Mouse (Mus musculus): ENCODE data around the gene Snx29. TPM values are rescaled to one million over a fixed set of nuclear protein-coding genes. Genes with fewer than 3 reads are reported as not detected.

Snx29 gene
- polyA plus RNA-seq, 1 experiment: 3.6 TPM

- H3K4me1 ChIP-seq (ENCODE audit: control insufficient read depth, insufficient read depth, insufficient read length, low read length): peaks cover 4% of the 10 kb centered on the region; the same call in 1 of the 2 replicates
- H3K27ac ChIP-seq (replicated peaks; ENCODE audit: low read depth, low read length): no peak overlapping the region
- no peak overlapping the region for H3K4me3 ChIP-seq (ENCODE audit: insufficient read depth, low read depth, low read length)
Measured at GRCm38 (mm10) chr16:11731014-11731535, 408.4 kb downstream of the Snx29 start.

DNA sequence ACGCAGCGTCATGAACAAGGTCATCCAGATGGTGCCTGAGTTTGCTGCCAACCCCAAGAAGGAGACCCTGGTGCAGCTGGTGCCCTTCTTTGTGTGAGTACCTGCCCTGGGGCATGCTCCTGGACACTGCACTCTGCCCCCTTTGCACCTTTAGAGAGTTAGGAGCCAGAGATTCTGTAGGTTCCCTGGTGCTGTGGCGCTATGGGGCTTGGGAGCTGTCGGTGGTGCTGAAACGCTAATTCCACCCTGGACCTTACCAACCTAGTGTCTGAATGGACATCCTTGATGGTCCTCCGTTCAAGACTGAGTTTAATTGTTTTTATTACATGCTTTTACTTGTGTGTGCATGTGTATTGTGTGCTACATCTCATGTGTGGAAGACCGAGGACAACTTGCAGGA lies 415.6 kb downstream of the Snx29 start:
- H3K27ac ChIP-seq (replicated peaks; ENCODE audit: low read depth, low read length): no peak overlapping the region
- no peaks in the 10 kb centered on the region for H3K4me1 ChIP-seq (ENCODE audit: control insufficient read depth, insufficient read depth, insufficient read length, low read length)
- no peak overlapping the region for H3K4me3 ChIP-seq (ENCODE audit: insufficient read depth, low read depth, low read length)

DNA sequence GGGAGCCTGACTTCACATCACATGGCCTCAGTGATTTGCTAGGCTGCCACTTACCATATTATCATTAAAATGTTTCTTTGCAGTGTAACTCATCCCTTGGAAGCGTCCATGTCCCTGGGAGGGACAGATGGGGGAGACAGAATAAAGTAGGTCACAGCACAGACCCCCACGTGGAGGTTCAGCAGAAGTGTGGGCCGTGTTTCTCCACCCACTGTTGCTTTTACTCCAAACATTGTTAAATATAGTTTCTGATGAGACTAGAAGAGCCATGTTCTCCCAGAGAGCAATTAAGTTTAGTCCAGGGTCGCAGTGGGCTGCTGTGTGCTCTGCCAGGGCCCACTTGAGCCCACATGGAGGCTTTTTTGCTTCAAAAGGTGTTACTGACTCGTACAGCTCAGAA lies 419.2 kb downstream of the Snx29 start:
- Histone ChIP-seq H3K27ac (replicated peaks; ENCODE audit: low read depth, low read length) (no peak overlapping the region), H3K4me1 (ENCODE audit: control insufficient read depth, insufficient read depth, insufficient read length, low read length) (no peaks in the 10 kb centered on the region), H3K4me3 (ENCODE audit: insufficient read depth, low read depth, low read length) (no peak overlapping the region)

DNA sequence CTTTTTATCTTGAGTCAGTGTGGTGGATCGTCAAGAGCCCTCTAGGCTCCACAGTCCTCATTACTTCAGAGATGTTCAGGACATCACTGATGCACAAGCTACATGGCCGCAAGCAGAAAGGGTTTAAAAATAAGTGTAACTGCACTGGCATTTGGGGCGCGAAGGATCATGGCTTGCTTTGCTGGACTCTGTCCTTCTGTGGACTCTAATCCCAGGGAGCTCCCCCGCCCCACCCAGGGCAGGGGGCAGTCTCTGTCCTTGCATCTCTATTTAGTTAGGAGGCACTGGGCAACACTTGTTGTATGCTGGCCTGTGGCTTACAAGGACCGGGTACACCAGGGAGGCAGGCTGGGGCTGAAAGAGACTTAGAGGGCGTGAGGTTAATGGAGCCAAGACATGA lies 419.6 kb downstream of the Snx29 start:
- H3K27ac ChIP-seq (replicated peaks; ENCODE audit: low read depth, low read length): no peak overlapping the region
- no peaks in the 10 kb centered on the region for H3K4me1 ChIP-seq (ENCODE audit: control insufficient read depth, insufficient read depth, insufficient read length, low read length)
- H3K4me3 ChIP-seq (ENCODE audit: insufficient read depth, low read depth, low read length): no peak overlapping the region

- Histone ChIP-seq H3K4me3 (ENCODE audit: insufficient read depth, low read depth, low read length) (no peak overlapping the region), H3K27ac (replicated peaks; ENCODE audit: low read depth, low read length) (no peak overlapping the region), H3K4me1 (ENCODE audit: control insufficient read depth, insufficient read depth, insufficient read length, low read length) (no peaks in the 10 kb centered on the region)
Measured at GRCm38 (mm10) chr16:11743013-11743412, 420.3 kb downstream of the Snx29 start.

DNA sequence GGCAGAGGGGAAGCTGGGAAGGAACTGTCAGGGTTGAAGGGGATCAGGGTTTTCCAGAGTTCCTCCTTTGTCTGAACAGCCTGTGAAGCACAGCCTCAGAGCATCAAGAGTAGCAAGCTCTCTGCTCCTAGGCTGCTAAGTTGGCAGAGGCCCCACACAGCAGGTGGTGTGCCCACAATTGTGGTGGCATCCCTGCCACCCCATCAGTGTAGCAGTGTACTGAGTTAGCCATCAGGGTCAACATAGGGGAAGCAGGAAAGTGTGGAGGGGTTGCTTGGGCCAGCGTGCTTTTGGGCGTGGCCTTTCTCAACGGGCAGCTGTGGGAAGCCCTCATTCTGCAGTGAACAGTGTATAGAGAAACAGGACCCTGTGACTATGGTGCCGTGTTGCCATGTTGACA lies 421.0 kb downstream of the Snx29 start:
- Histone ChIP-seq H3K4me3 (ENCODE audit: insufficient read depth, low read depth, low read length) (no peak overlapping the region), H3K4me1 (ENCODE audit: control insufficient read depth, insufficient read depth, insufficient read length, low read length) (no peaks in the 10 kb centered on the region), H3K27ac (replicated peaks; ENCODE audit: low read depth, low read length) (no peak overlapping the region)

DNA sequence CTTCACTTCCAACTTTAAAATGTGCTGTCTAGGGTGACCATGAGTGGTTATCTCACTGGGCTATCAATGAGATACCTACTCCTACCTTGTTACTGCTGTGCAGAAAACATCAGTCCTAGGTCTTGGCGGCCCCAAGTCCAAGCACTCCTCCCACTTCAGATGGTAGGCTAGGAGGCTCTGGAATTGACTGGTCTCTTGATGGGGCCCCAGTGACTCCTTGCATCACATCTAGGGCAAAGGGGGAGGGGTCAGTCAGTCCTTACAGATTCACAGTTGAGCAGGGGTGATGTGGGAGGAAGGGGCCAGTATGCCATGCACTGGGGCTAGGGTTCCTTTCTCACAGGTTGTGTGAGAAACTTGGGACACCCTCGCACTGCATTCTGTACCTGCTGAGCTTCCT lies 423.3 kb downstream of the Snx29 start:
- Histone ChIP-seq H3K4me3 (ENCODE audit: insufficient read depth, low read depth, low read length) (no peak overlapping the region), H3K4me1 (ENCODE audit: control insufficient read depth, insufficient read depth, insufficient read length, low read length) (no peaks in the 10 kb centered on the region), H3K27ac (replicated peaks; ENCODE audit: low read depth, low read length) (no peak overlapping the region)

- Histone ChIP-seq H3K27ac (replicated peaks; ENCODE audit: low read depth, low read length) (no peak overlapping the region), H3K4me3 (ENCODE audit: insufficient read depth, low read depth, low read length) (no peak overlapping the region), H3K4me1 (ENCODE audit: control insufficient read depth, insufficient read depth, insufficient read length, low read length) (no peaks in the 10 kb centered on the region)
Measured at GRCm38 (mm10) chr16:11747867-11748266, 425.2 kb downstream of the Snx29 start.

GRCm38 (mm10) chr16:11749111-11749510 lies 426.4 kb downstream of the Snx29 start:
- H3K27ac ChIP-seq (replicated peaks; ENCODE audit: low read depth, low read length): no peak overlapping the region
- H3K4me3 ChIP-seq (ENCODE audit: insufficient read depth, low read depth, low read length): no peak overlapping the region
- H3K4me1 ChIP-seq (ENCODE audit: control insufficient read depth, insufficient read depth, insufficient read length, low read length): no peaks in the 10 kb centered on the region

- Histone ChIP-seq H3K4me1 (ENCODE audit: control insufficient read depth, insufficient read depth, insufficient read length, low read length) (no peaks in the 10 kb centered on the region), H3K4me3 (ENCODE audit: insufficient read depth, low read depth, low read length) (no peak overlapping the region), H3K27ac (replicated peaks; ENCODE audit: low read depth, low read length) (no peak overlapping the region)
Measured at GRCm38 (mm10) chr16:11750605-11751004, 427.9 kb downstream of the Snx29 start.

DNA sequence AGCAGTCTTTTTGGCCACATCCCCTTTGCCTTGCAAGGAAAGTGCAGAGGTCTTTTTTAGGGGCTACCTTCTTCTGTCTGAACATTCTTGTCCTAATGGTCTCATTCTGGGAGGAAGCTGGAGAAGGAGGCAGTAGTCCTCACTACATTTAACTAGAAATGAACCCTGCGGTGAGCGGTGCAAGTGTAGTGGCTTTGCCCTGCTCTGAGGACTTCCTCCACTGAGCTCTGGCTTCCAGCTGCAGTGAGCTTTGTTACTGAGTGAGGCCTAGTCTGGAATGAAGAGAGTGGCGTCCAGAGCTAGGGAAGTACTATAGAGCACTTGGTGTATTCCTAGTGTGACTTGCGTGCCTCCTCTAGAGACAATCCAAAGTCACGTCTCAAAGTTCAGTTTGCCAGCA lies 429.8 kb downstream of the Snx29 start:
- H3K27ac ChIP-seq (replicated peaks; ENCODE audit: low read depth, low read length): no peak overlapping the region
- no peaks in the 10 kb centered on the region for H3K4me1 ChIP-seq (ENCODE audit: control insufficient read depth, insufficient read depth, insufficient read length, low read length)
- H3K4me3 ChIP-seq (ENCODE audit: insufficient read depth, low read depth, low read length): no peak overlapping the region

DNA sequence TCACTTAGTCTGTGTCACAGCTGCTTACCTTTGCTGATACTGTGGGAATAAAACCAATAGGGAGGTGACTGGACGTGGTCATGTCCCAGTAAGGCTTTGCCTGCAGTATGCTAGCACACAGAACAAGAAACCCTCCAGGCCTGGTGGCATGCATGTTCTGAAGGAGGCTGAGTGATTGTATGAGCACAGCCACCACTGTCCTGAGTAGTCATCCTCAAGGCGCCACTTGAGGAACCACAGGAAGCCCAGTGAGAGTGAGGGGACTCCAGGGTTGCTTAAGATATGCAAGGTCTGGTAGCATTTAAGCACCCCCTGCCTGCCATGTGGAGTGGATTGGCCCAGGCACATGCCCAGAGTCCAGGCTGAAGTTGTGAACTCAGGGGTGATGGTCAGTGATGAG lies 430.8 kb downstream of the Snx29 start:
- no peak overlapping the region for H3K27ac ChIP-seq (replicated peaks; ENCODE audit: low read depth, low read length)

DNA sequence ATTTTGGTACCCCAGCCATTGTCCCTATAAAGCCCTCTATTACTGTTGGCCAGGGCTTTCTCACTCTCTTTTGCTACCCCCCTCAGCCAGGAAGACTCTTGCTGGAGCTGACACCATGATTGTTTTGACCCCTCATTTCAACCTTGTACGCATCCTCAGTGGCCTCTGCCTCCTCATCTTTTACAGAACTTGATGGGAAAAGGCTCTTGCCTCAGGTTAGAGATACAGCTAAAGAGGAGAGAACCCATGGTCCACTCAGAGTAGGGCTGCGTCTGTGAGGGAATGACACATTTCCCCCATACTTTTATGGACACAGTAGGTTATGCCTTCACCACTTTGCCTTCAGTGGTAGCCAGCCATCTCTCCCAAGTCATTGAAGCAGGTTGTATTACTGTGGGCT lies 431.4 kb downstream of the Snx29 start:
- H3K4me1 ChIP-seq (ENCODE audit: control insufficient read depth, insufficient read depth, insufficient read length, low read length): no peaks in the 10 kb centered on the region
- no peak overlapping the region for H3K4me3 ChIP-seq (ENCODE audit: insufficient read depth, low read depth, low read length)
- H3K27ac ChIP-seq (replicated peaks; ENCODE audit: low read depth, low read length): no peak overlapping the region

More for the DNA sequence above, 430.8 kb downstream of the Snx29 start:
- Histone ChIP-seq H3K4me1 (ENCODE audit: control insufficient read depth, insufficient read depth, insufficient read length, low read length) (no peaks in the 10 kb centered on the region), H3K4me3 (ENCODE audit: insufficient read depth, low read depth, low read length) (no peak overlapping the region)

DNA sequence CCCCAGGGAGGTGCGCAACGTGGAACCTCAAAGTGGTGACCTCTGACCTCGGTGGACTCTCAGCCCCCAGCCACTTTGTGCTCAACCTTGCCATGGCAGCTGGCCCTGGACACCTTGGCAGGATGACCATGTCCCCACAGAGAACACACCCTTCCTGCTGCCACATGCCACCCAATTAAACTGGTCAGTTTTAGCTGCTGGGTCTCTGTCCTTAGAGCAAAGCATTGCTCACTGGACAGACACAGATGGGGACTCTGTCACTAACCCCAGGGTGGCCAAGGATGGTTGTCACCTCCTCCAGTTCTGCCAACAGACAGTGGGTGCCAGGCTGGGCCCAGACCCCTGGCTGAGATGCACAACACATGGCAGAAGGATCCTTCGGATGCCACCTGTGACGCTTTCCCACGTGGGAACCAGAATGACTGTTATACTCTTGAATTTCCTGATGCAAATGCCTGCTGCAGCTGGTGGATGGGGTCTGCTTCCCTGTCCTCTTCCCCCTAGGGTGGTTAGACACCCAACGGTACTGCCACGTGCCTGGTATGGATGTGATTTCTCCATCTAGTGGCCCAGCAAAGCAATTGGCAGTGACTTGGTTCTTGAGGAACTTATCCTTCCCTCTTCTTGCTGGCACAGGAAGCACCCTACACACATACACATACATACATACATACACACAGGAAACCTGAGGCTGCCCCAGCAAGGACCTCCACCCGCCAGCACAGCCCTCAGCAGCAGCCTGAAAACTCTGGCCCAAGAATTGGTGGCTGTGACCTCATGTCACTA lies 432.8 kb downstream of the Snx29 start:
- Histone ChIP-seq H3K27ac (replicated peaks; ENCODE audit: low read depth, low read length) (no peak overlapping the region), H3K4me3 (ENCODE audit: insufficient read depth, low read depth, low read length) (no peak overlapping the region), H3K4me1 (ENCODE audit: control insufficient read depth, insufficient read depth, insufficient read length, low read length) (no peaks in the 10 kb centered on the region)

- Histone ChIP-seq H3K27ac (replicated peaks; ENCODE audit: low read depth, low read length) (no peak overlapping the region), H3K4me1 (ENCODE audit: control insufficient read depth, insufficient read depth, insufficient read length, low read length) (no peaks in the 10 kb centered on the region), H3K4me3 (ENCODE audit: insufficient read depth, low read depth, low read length) (no peak overlapping the region)
Measured at GRCm38 (mm10) chr16:11756598-11757245, 434.0 kb downstream of the Snx29 start.

DNA sequence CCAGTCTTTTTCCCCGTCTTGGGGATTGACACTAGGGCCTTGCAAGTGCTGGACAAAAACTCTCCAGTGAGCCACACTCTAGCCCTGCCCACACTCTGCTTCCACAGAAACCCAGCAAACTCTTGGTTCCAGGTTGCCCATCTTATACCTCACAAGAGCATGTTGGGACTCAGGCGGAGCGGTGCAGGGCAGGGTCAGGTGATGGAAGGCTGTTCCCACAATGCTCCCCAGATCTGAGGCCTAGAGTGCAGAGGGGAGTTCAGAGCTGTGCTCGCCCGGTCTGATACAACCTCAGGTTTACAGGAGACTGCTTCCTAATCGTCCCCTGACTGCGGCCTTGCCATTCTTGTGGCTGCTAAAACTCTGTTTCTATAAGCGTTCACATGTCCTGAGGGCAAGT lies 434.8 kb downstream of the Snx29 start:
- no peaks in the 10 kb centered on the region for H3K4me1 ChIP-seq (ENCODE audit: control insufficient read depth, insufficient read depth, insufficient read length, low read length)

More for the DNA sequence above, 434.8 kb downstream of the Snx29 start:
- Histone ChIP-seq H3K27ac (replicated peaks; ENCODE audit: low read depth, low read length) (no peak overlapping the region), H3K4me3 (ENCODE audit: insufficient read depth, low read depth, low read length) (no peak overlapping the region)
